Mouse (Mus musculus): ENCODE data around the gene Gm10719.
"Not testable (repeated sequence)": the region's sequence is repeated elsewhere in the genome, so short reads cannot be mapped to it uniquely, and the experiment has no call there.

GRCm38 (mm10) chr9:3012054-3012621 lies 5.1 kb upstream of the Gm10719 start:
- TF ChIP-seq CTCF (IDR thresholded peaks at IDR 0.05; ENCODE audit: low read depth, low read length); POLR2A (IDR thresholded peaks at IDR 0.05; ENCODE audit: borderline replicate concordance, low read depth, low read length): not testable (repeated sequence)
